Mouse (Mus musculus) gastrocnemius, postnatal 4 days (tissue): ENCODE results near the gene Nudt4. TPM values are rescaled to one million over a fixed set of nuclear protein-coding genes. Genes with fewer than 3 reads are reported as not detected.
"Not testable (repeated sequence)": the region's sequence is repeated elsewhere in the genome, so short reads cannot be mapped to it uniquely, and the experiment has no call there.

Experiments used
- DNase-seq, 2 experiments: peaks; one replicate each; pipeline ENCODE4 v3.0.0; 2021 to 2022; ENCODE audit warnings: low spot score in 2 of 2, mixed read lengths in 2 of 2
- total RNA-seq, 2 experiments: library from RNA; stranded (reverse); gene quantifications; 2 replicates each; pipeline ENCODE4 v1.2.3; 2021

Gene Nudt4
- total RNA-seq, 2 experiments from 2014 or later = 213 to 216 TPM

GRCm38 (mm10) chr10:95568016-95568415 is 4.1 kb upstream of the Nudt4 start:
- no peak for DNase-seq

- no peak for DNase-seq
Observed at GRCm38 (mm10) chr10:95567550-95567949, 3.6 kb upstream of the Nudt4 start.

- no peak for DNase-seq
Observed at GRCm38 (mm10) chr10:95566786-95567185, 2.8 kb upstream of the Nudt4 start.

- DNase-seq = no peak
Observed at GRCm38 (mm10) chr10:95565156-95565854, 1.4 kb upstream of the Nudt4 start.

- peak; percentile 30 to 62 for DNase-seq
Observed at GRCm38 (mm10) chr10:95562859-95563841, 796 bp downstream of the Nudt4 start.

GRCm38 (mm10) chr10:95562395-95562794 is 1.6 kb downstream of the Nudt4 start:
- no peak for DNase-seq

- no peak for DNase-seq
Observed at GRCm38 (mm10) chr10:95561616-95562015, 2.3 kb downstream of the Nudt4 start.

GRCm38 (mm10) chr10:95560394-95560983 is 3.5 kb downstream of the Nudt4 start:
- no peak for DNase-seq

- DNase-seq = no peak
Observed at GRCm38 (mm10) chr10:95559426-95559825, 4.5 kb downstream of the Nudt4 start.

- no peak for DNase-seq
Observed at GRCm38 (mm10) chr10:95557337-95557828, 6.6 kb downstream of the Nudt4 start.

- DNase-seq = no peak
Observed at GRCm38 (mm10) chr10:95555866-95556265, 8.1 kb downstream of the Nudt4 start.

GRCm38 (mm10) chr10:95552326-95552725 is 11.6 kb downstream of the Nudt4 start:
- no peak for DNase-seq

- DNase-seq = no peak
Observed at GRCm38 (mm10) chr10:95551752-95552151, 12.2 kb downstream of the Nudt4 start.

GRCm38 (mm10) chr10:95550506-95550905 is 13.4 kb downstream of the Nudt4 start:
- no peak for DNase-seq

GRCm38 (mm10) chr10:95549080-95549479 is 14.9 kb downstream of the Nudt4 start:
- not testable (repeated sequence) for DNase-seq

GRCm38 (mm10) chr10:95548154-95548826 is 15.7 kb downstream of the Nudt4 start:
- no peak for DNase-seq

GRCm38 (mm10) chr10:95546178-95546577 is 17.8 kb downstream of the Nudt4 start:
- DNase-seq = no peak

- DNase-seq = no peak
Observed at GRCm38 (mm10) chr10:95545051-95545450, 18.9 kb downstream of the Nudt4 start.

- no peak for DNase-seq
Observed at GRCm38 (mm10) chr10:95544651-95545050, 19.3 kb downstream of the Nudt4 start.

GRCm38 (mm10) chr10:95544004-95544403 is 19.9 kb downstream of the Nudt4 start:
- no peak for DNase-seq

- no peak for DNase-seq
Observed at GRCm38 (mm10) chr10:95543377-95543776, 20.6 kb downstream of the Nudt4 start.
